Mouse (Mus musculus): ENCODE results near the gene Nova2.

Nova2 gene

GRCm38 (mm10) chr7:18986503-18986902, 60.8 kb downstream of the Nova2 start:
- in situ Hi-C loops (cut with MboI, MseI): no loop called here

- in situ Hi-C loops (cut with MboI, MseI): no loop called here
Measured at GRCm38 (mm10) chr7:18987100-18987499, 61.4 kb downstream of the Nova2 start, which contains the start of gene Nanos2. TSS of gene Nanos2 (plus strand) at chr7:18987400.

GRCm38 (mm10) chr7:18987747-18988146, 62.1 kb downstream of the Nova2 start:
- in situ Hi-C loops (cut with MboI, MseI): no loop called here

- in situ Hi-C loops (cut with MboI, MseI): no loop called here
Measured at GRCm38 (mm10) chr7:18988780-18989179, 63.1 kb downstream of the Nova2 start.

GRCm38 (mm10) chr7:18989995-18990394, 64.3 kb downstream of the Nova2 start:
- in situ Hi-C loops (cut with MboI, MseI): no loop called here

DNA sequence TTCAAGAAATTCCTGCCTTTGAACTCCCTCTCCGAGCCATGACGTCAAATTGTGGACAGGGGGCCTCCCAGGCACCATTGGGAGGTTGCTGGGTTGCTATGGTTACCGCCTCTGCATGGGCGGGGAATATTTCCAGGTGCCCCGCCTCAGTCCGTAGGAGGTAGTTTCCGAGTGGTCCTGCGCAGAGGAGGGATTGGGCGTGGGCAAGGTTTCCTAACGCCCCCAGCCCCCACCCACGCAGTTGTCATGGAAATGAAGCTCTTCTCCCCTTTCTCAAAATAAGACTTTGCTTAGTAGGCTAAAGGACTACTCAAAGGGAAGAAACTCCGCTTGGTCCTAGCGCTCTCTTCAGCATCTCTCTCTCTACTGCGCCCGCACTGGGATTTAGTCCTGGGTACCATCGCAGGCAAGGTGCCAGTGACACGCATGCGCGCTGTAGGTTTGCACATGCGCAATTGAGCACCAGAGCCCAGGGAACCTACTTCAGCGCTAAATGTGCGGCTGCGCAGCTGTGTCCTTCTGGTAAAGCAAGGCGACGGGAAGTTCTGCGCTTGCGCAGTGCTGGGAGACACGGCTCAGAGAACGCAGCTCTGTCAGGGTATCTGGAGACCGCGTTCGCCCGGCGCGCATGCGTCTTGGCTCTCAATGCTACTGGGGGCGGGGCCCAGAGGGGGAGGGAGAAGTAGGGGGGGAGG, 65.1 kb downstream of the Nova2 start, which contains the start of gene Mypop:
Mypop (plus strand) TSS at position 645 of the 695 bp plus-strand sequence.
- in situ Hi-C loops (cut with MboI, MseI): no loop called here

- in situ Hi-C loops (cut with MboI, MseI): no loop called here
Measured at GRCm38 (mm10) chr7:18991660-18992293, 66.1 kb downstream of the Nova2 start.

- in situ Hi-C loops (cut with MboI, MseI): no loop called here
Measured at GRCm38 (mm10) chr7:18992294-18992675, 66.6 kb downstream of the Nova2 start.

GRCm38 (mm10) chr7:18993036-18993435, 67.3 kb downstream of the Nova2 start:
- in situ Hi-C loops (cut with MboI, MseI): no loop called here

GRCm38 (mm10) chr7:18998835-18999234, 73.1 kb downstream of the Nova2 start:
- in situ Hi-C loops (cut with MboI, MseI): no loop called here

GRCm38 (mm10) chr7:19000421-19000820, 74.7 kb downstream of the Nova2 start:
- in situ Hi-C loops (cut with MboI, MseI): no loop called here

DNA sequence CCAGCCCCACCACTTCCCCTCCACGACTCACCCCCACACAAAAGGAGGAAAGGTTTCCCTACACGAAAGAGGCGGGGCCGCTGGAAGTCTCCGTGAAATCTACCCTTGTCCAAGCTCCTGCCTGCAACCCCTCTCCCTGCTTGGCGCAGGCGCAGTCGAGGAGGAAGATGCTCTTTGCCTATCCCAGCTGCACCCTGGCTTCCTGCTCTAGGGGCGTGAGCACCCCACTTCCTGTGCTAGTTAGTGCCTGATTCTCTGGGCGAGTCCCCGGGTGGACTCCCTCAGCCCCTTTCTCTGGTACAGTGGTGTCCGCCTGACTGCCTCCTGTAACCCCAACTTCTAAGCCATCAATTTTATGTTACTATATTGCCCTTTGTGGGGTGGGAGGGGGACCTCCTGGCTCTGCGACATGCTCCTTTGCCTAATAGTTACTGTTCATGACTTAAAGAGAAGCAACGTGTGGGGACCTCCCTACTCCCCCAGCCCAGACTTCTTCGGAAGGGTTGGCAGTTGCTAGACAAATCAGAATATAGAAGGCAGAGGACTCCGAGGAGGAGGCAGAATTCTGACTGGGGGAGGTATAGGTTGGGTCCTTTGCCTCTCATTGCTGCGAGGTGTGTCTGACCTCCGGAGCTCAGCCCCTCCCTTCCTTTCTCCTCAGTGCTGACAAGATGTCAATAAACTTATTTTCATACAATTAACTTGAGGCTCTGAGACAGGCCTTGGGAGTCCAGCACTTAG, 75.5 kb downstream of the Nova2 start:
- in situ Hi-C loops (cut with MboI, MseI): no loop called here

- in situ Hi-C loops (cut with MboI, MseI): no loop called here
Measured at GRCm38 (mm10) chr7:19001807-19002085, 76.1 kb downstream of the Nova2 start.

DNA sequence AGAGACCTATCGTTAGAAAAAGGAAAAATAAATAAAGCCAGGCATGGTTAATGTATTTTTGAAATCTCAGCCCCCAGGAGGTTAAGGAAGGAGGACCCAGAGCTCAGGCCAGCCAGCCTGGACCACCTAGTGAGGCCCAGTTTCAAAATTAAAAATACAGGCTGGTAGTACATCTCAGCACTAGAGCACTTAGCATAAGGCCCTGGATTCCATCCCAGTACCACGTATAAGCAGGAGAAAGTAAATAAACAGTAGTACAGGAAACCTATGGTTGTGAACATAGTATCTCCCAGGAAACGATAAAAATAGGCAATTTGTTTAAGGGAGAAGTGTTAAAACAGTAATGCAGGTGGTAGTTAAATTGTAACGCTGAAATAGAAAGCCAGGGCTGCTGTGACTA, 76.4 kb downstream of the Nova2 start:
- in situ Hi-C loops (cut with MboI, MseI): no loop called here

- in situ Hi-C loops (cut with MboI, MseI): no loop called here
Measured at GRCm38 (mm10) chr7:19002848-19003498, 77.3 kb downstream of the Nova2 start.

GRCm38 (mm10) chr7:19003902-19004630, 78.4 kb downstream of the Nova2 start, which contains the start of gene Irf2bp1:
TSS of gene Irf2bp1 (plus strand) at chr7:19004044.
- in situ Hi-C loops (cut with MboI, MseI): no loop called here

DNA sequence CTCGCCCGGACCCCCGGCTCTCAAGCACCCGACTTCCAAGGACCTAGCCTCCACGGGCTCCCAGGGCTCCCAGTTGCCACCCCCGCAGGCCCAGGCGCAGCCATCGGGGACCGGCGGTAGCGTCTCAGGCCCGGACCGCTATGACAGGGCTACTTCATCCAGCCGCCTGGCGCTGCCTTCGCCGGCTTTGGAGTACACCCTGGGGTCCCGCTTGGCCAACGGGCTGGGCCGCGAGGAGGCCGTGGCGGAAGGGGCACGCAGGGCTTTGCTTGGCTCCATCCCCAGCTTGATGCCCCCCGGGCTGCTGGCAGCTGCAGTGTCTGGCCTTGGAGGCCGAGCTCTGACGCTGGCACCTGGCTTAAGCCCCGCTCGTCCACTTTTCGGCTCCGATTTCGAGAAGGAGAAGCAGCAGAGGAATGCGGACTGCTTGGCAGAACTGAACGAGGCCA, 79.0 kb downstream of the Nova2 start:
- in situ Hi-C loops (cut with MboI, MseI): no loop called here

- in situ Hi-C loops (cut with MboI, MseI): no loop called here
Measured at GRCm38 (mm10) chr7:19005417-19006121, 79.9 kb downstream of the Nova2 start.

GRCm38 (mm10) chr7:19006476-19006875, 80.8 kb downstream of the Nova2 start:
- in situ Hi-C loops (cut with MboI, MseI): no loop called here

DNA sequence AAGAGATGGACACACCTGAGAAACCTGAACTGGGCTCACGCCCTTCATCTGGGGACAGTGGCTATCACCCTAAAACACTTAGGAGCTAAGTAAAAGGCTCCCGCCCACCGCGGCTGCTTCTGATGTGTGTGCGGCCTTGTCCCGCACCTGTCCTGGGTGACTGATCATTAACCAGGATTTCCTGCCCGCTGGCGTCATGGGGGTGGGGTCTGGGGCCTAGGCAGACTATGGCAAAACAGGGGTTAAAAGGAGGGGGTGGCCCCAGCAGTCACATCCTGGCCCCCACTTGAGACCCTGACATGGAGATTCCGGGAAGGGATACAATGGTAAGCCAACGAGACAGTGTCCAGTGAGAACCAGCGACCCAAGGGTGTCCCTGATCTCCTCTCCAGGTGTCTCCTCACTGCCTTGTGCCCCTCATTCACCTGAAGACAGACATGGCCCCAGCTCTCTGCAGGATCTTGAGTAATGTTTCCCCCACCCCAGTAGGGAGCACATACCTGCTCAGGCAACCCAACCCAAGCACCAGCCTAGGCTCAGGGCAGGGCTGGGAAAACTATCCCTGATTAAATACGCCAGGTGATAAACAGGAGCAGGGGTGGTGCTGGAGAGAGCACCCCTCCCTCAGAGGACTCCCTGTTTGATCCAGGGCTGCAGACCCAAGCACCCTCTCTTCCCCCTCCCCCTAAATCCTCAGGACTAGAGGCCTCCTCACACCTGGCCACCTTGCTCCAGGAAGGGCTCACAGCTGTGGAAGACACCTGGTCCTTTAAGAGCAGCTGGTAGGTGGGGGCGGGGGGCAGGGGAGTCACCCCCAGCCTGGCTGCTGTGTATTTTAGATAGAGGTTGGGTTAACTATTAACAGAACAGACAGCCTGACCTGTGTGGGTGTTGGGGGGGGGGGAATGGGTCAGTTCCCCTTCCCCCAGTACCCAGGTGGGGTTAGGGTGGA, 81.6 kb downstream of the Nova2 start:
- in situ Hi-C loops (cut with MboI, MseI): no loop called here
